Comparison of ENCODE assay signal across 19 mouse cellular contexts in genomic region chr9:70650994-70651393, GRCm38 (mm10). TPM values are rescaled to one million over a fixed set of nuclear protein-coding genes. Genes with fewer than 3 reads are reported as not detected.
"Had no signal": no experiment of that assay in that cellular context is flagged by ENCODE, and none has a peak within 500 bp of the region (broad histone marks: within the 10 kb centered on the region; RNA-seq: fewer than 3 reads in every experiment).

No protein-coding gene starts in this region.

- H3K36me3 ChIP-seq: lung, embryonic 15.5 days; midbrain, embryonic 15.5 days; neural tube, embryonic 12.5 days had no signal

- H3K9me3 ChIP-seq: liver, embryonic 15.5 days; lung, embryonic 15.5 days; megakaryocyte, embryonic 14.5 days; midbrain, embryonic 13.5 days; midbrain, embryonic 15.5 days; neural tube, embryonic 12.5 days had no signal

- H3K9ac ChIP-seq: liver, embryonic 15.5 days; liver, postnatal 0 days; lung, embryonic 15.5 days; midbrain, embryonic 13.5 days; midbrain, embryonic 15.5 days; neural tube, embryonic 12.5 days had no signal

- DNase-seq: liver, postnatal 0 days; lung, adult 2 months; lung, postnatal 14 days; lung, postnatal 4 days; right cerebral cortex, postnatal 25 days; right cerebral cortex, postnatal 4 days; spleen, adult 18-20 months; thymus, adult 18-20 months; thymus, postnatal 14 days; thymus, postnatal 36 days had no signal

- H3K4me2 ChIP-seq: liver, embryonic 15.5 days; lung, embryonic 15.5 days; midbrain, embryonic 11.5 days; midbrain, embryonic 13.5 days; midbrain, embryonic 15.5 days; neural tube, embryonic 12.5 days had no signal

- H3K27ac ChIP-seq: liver, embryonic 15.5 days; lung, embryonic 15.5 days; midbrain, embryonic 13.5 days; midbrain, embryonic 15.5 days; neural tube, embryonic 12.5 days had no signal

- ATAC-seq: liver, postnatal 0 days; lung, postnatal 0 days; midbrain, embryonic 13.5 days; midbrain, embryonic 15.5 days had no signal

- H3K4me3 ChIP-seq: liver, embryonic 15.5 days; lung, embryonic 15.5 days; megakaryocyte, embryonic 14.5 days; midbrain, embryonic 13.5 days; midbrain, embryonic 15.5 days; neural tube, embryonic 12.5 days had no signal

- H3K4me1 ChIP-seq: lung, embryonic 15.5 days had no signal

- H3K27me3 ChIP-seq: liver, embryonic 15.5 days; lung, embryonic 15.5 days; megakaryocyte, embryonic 14.5 days; midbrain, embryonic 13.5 days; midbrain, embryonic 15.5 days; neural tube, embryonic 12.5 days had no signal

RNA-seq across cellular contexts. Expression of gene Gm10642, which starts 5.1 kb away (rescaled TPM):
- total RNA-seq: monocyte, adult 5-6 weeks had no signal
